Mouse (Mus musculus) CD4-positive, CD25-positive, alpha-beta regulatory T cell, adult 4 months (primary cell): Measurements from ENCODE around the gene Calr. TPM values are rescaled to one million over a fixed set of nuclear protein-coding genes. Genes with fewer than 3 reads are reported as not detected.

Source experiments
- ATAC-seq: one replicate; pipeline ENCODE4 v1.8.0; 2017
- polyA plus RNA-seq, 2 experiments: library from polyadenylated mRNA; unstranded; fragments of 100-300 nt; shearing (Covaris generic); gene quantifications; one replicate each; pipeline ENCODE4 v1.2.1; 2017

Calr gene
- polyA plus RNA-seq, 2 experiments from 2014 or later = 250 to 281 TPM

DNA sequence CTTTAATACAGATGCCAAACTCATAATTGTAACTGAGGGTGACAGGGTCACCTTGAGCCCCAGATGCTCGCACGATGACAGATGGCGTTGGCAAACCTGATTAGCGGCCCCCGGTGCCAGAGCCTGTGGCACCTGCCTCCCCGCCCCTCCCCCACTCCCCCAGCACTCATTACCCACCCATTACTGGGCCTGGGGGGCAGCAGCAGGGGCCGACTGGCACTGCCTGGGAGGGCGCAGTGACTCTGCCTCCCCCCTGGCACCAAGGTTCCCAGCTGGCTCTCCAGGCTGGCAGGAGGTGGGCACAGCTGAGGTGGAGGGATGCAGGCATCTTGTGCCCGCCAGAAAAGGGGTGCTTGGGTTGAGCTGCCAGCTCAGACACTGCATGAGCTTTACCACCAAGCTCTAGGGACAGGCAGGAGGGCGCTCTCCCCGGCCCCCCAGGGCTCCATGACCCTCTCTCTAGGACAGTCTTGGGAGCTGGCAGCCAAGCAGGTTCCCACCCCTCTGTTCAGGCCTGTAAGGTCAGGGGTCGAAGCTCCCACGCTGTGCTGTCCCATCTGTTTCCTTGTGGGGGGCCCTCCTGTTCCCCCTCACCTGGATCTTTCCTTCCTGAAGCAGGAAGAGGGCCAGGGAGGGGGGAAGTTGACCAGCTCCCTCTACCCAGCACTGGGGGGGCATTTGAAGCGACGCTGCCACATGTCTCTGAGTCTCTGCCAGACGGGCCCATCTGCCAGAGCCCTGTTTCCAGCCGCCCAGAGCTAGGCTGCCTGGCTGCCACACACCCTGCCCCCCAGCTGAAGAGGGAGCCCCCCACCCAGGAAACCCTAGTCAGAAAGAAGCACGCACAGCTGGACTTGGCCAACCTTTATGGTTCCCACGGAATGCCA lies 31.9 kb downstream of the Calr start:
- no peak for ATAC-seq

DNA sequence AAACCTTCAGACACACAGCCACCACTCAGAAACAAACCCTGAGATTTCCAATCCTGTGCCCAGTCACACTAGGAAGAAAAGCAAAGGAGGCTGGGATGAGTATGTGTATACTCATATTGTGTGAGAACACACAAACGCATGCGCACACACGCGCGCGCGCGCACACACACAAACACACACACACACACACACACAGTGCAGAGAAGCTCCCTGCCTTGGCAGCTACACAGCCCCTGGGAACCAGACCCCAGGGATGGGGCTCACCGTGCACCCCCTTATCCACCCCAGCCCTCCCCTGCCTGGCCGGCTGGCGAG lies 32.5 kb downstream of the Calr start:
- ATAC-seq = no peak

DNA sequence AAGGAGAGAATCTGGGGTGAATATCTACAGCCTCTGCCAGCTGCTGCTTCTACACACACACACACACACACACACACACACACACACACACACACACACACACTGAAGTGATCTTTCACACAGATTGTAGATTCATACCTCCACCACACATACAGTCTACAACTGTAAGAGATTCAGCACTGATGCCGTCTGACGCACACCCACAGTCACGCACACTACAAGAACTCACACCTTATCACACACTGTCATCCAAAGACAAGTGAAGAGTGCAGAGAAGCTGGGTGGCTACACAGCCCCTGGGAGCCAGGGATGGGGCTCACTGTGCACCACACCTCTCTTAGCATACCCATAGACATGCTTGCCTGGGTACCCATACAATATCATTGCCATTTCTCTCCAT lies 32.9 kb downstream of the Calr start:
- ATAC-seq = no peak

DNA sequence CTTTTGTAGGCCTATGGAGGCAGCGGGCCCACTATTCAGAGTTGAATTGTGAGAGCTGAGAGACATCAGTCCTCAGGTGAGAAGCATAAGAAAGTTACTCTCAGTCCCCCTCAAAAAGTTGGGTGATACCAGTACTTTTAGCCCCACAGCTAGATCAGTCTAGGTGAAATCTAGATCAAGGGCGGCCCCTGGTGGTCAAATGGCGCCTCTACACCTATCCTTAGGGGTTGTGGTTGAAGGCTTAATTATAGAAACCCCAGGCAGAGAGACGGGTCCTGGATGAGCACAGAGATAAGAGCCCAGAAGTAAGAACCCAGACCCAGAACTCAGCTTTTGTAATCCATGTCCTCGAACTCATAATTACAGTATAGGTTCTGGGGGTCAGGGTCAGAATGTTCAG lies 33.7 kb downstream of the Calr start:
- peak; percentile 80 for ATAC-seq

DNA sequence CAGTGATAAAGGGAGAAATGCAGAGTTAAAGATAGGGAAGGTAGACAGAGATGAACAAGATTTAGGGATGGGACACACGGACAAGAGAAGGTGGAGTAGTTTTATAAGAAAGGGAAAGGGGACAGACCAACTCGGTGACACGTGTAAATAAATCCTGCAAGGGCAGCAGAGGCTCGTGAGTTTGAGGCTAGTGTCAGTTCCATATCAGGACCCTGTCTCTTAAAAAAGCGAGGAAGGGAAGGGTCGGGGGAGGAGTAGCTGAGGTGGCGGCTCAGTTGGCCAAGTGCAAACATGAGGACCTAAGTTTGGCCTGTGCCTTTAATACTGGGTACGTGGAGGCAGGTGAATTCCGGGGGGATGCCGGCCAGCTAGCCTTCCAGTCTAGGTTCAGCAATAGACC lies 35.4 kb downstream of the Calr start:
- no peak for ATAC-seq

DNA sequence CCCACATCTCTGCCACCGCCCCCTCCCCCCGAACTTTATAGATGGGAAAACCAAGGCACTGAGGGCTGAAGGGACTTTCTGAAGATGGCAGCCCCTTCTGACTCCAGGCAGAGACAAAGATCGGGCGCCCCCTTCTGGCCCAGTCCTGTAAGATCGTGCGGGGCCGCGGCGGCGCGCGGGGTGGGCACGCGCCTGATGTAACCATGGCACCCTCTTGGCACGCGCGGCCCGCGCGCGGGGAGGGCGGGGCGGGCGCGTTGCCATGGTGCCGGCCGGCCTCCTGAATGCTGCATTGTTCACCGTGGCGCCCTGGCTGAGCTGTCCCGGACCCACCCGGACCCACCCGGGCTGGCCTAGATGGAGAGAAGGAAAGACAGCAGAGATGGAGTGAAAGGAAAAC lies 35.8 kb downstream of the Calr start:
- ATAC-seq = peak; percentile 33

DNA sequence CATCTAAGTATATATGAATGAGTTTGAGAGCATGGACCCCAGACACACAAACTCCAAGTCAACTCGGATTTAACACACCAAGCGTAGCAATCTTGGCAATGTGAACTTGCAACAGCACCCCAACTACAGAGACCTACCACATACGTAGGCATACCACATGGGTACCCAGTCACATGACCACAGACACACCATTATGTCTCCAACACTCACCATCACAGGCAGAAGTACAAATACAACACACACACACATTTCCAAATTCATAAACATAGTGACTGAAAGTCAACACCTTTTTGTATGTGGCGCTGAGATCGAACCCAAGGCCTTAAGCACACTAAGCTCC lies 36.8 kb downstream of the Calr start:
- ATAC-seq = no peak

DNA sequence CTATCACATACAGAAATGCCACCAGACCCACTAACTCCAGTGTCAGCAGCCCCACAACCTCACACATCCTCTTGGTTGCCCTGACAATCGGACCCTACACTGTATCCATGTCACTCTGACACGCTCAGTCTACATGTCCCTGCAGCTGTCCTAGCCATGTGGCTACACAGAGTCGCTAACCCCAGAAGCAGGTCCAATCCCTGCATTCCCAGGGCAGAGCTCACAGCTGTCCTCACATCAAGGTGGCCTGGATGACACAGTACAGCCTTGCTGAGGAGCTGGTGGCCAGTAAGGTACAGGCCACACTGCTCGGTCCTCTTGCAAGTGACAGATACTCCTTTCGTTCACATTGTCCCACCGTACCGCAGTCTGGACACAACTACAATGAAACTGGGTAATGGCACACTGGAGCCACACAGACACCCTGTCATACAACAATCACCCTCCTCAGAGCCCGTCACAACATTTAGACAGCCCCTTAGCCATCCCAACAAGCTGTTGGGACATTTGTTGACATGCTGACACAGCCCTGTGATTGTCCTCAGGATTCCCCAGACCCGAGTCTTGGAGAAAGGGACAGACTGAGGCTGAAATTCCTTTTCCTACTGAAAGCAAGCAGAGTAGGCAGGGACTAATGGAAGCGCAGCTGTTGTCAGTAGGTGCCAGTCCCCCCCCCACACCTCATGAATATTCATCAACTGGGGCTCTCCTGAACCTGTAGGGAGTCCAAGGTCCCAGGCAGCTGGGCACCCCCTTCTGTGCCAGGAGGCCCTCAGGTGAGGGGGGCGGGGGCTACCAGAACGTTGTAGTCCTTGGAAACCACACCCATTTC lies 37.4 kb downstream of the Calr start:
- no peak for ATAC-seq

DNA sequence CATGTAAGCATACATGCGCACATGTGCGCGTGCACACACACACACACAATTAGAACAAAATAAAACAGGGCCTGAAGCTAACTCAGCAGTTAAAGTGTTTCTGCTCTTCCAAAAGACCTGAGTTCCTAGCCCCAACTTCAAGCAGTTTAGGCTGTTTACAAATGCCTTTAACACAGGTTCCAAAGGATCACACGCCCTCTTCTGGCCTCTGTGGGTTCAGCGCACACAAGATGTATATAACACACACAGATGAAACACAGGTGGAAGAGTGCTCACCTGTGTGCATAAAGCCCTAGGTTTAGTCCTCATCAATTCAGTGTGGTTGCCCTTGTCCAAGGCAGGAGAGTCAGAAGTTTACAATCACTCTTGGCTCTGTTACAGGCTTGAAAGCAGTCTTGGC lies 40.7 kb downstream of the Calr start:
- ATAC-seq = no peak

DNA sequence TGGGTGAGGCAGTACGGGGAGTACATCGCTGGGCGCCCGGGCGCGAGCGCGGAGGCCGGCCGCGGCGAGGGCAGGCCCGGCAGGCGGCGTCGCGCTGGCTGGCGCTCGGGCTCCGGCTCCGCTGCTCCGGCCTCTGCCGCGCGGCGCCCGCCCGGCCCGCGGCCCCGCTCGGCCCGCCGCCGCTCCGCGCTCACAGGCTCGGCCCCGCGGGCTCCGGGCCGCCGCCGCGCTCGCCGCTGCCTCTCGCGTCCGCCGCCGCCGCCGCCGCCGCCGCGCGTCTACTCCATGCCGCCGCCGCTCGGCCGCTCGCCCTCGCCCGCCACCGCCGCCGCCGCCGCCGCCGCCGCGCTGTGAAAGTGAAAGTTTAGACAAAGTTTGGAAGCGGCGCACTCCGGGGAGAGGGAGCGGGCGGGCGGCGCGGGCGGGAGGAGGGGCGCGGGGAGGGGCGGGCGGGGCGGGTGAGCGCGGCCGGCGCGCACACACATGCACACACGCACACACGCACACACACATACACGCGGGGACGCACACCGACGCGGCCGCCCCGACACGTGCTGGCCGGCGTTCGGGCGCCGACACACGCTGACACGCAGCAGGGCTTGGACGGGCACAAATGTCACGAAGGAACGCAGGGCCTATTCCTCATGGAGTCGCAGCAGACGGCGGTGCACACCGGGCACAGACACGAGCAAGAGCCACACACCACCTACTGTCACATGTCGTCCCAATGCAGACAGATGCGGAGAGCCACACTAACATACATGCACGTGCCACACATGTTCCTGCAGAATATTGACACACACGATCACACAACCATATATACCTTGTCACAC lies 46.5 kb downstream of the Calr start, which contains the start of gene Nfix:
Nfix (minus strand) TSS at position 346 of the 833 bp plus-strand sequence.
- ATAC-seq = peak; percentile 57

DNA sequence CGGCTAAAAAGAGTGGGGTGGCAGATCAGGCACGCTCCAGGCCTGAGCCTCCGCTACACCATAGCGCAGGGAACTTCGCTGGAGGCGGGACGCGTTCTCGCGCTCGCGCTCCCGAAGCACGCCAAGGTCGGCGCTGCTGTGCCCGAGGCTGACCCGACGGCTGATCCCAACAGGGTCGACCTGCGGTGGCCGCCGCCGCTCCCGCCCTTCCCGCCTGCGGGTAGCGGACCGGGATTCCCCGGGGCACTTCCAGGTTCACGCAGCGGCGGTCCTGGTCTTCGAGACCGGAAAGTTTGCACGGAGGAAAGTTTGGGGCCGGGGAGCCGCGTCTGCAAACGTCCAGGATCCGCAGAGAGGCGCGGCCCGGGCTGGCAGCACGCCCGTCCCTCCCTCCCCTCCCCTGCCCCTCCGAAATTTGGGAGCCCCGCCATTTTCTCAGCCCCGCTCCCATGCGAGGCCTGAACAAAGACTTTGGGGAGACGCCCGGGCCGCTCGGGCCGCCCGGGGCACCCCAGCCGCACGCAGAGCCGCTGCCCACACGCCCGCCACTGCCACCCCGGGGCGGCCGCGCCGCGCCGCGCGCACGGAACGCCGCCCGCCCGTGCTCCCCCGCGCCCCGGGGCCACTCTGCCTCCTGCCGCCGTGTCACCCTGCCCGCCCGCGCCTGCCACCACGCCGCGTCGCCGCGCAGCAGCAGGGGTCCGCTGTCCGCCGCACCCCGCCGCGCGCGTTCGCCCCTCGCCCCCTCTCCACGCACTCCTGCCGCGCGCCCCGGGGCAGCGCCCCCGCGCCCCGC lies 47.4 kb downstream of the Calr start:
- ATAC-seq = no peak

DNA sequence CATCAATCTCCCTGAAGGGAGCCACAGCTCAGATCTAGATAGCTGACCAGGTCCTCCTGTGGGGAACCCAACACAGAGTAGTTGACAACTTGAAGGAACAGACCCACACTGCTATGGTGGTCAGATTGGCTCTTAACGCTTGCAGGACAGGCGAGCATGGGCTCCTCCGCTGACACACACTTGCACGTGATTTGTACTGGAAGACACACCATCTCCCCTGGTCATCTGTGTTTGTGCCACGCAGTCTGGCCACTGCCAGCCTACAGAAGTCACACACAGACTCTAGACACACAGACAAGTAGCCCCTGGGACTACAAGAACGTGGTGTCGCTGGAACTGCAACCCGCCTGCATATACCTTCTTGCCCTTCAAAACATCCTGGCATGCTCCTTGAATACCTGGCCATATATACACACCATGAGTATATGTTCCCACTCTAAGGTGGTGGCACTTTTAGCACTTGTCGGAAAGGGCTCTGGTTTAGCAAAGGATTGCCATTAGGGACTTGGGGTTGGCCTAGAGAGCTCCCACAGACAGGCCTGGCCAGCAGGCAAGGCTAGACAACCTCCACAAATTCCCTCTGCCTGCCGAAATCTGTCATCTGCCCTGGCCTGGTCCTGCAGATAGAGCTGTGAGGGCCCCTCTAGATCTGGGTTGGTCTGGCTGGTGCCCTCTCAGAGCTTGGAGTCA lies 48.1 kb downstream of the Calr start:
- no peak for ATAC-seq

DNA sequence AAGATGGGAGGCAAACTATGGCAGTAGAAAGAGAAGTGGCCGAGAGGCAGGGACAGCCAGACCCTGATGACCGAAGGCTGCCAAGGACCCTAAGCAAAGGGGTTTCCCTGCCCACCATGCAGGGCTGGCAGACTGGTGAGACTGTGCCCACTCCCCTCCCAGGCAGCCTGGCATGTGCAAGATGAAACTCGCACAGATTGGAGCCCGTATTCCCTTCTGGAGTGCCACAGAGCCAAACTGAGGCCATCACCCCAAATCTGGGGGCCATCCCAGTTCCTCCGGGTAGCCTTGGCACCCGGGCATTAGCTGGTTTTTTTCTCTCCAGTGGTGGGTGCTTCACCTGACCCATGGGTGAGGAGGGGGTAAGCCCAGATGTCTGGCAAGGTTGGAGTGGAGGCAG lies 48.8 kb downstream of the Calr start:
- no peak for ATAC-seq

DNA sequence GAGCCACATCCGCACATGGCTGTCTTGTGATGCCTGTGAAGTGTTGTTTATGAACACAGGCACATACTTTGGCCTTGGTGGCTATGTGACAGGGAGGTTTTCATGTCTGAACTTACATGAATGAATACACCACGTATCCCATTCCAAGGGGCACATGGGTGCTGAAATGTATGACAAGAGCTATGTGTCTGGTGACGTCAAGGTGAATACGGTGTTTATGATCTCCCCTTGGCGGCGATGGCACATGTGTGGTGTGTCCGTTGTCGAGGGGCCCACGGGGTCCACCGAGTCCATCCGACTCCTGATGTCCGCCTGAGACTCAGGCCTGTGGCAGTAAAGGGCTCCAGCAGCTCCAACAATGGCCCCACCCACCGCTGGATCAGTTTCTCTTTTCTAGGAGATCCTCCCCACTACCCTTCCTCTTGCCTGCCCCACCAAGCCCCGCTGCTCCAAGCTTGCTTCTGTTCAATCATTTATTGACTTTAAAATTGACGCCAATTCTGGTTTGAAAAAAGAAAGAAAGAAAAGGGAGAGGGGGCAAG lies 49.4 kb downstream of the Calr start:
- ATAC-seq = no peak

DNA sequence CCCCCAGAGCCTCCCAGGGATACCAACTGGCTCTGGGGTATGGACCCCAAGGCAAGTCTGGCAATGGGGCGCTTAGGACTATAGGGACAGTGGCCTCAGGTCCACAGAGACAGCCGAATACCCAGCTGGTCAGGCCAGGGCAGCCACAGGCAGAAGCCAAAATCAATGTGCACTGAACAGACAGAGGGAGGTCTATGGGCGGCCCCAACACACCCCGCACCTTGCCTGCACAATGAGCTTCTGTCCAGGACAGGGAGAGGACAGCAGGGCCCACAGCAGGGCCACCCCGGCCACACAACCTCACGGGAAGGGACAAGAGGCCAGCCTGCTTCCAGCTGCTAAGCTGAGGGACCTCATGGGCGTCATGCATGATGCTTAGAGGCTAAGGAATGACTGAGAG lies 52.2 kb downstream of the Calr start:
- ATAC-seq = no peak

DNA sequence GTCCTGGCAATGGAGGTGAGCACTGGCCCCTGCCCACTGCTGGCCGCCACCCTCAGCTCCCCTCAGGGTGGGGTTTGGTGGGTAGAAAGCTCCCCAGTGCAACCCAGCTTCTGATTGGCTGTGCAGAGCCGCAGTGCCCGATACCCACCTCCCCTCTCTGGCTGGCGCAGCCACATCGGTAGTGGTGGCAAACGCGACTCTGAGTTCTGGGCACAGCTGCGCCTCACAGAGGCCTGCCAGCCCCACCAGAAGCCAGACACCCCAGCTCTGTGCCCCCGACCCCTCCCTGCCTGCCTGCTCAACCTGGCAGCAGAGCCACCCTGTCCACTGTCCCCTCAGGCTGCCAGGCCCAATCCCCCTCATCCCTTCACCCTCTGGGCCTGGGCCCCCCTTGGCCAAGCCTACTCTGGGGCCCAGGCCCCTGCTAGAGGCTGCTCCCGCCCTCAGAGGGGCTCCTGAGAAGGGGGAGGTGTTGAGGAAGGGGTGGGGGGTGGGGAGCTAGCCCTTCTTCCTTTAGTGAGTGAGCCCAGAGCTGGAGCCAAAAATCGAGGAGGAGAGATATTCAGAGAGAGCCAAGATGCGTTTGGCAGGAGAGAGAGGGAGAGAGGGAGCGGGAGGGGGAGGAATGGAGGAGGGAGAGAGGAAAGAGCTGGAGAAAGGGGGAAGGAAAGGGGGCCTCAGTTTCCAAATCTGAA lies 52.8 kb downstream of the Calr start:
- ATAC-seq = no peak

DNA sequence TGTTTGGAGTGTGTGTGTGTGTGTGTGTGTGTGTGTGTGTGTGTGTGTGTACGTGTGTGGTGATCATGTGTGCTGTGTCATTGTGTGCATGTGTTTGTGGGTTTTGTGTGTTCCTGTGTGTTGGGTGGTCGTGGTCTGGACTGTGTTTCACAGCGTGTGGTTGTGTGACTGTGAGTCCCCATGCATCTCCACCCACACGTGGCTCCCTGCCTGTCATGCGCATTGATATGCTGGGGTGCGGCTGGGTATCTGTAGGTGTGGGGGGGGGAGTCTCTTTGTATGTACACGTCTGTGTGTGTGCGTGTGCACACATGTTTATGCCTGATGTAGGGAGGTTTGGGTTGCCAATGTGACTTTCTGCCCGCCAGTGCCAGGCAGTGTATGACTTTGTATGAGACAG lies 53.6 kb downstream of the Calr start:
- ATAC-seq = no peak

DNA sequence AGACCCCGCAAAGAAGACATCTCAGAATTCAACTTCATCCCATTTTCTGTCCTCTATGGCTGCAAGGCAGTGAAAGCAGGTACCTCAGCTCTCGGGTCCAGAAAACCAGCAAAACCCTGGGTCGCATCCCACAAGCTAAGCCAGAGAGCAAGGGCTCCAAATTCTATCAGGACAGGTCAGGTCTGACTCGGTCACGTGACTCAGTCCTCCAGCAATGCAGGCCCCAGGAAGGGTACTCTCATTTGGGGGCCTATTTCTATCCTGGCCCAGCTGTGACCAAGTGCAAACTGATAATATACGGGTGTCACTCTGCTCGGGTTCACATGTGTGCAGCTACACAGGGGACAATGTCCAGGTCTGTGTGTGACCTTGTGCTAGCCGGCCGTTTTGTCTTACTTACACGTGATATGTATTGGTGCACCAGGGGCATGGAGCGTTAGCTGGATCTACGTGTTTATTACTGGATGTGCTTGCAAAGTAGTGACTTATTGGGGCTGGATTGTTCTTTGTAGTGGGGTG lies 54.2 kb downstream of the Calr start:
- ATAC-seq = no peak
